ENCODE assay signal across 28 mouse cellular contexts in the genomic region with DNA sequence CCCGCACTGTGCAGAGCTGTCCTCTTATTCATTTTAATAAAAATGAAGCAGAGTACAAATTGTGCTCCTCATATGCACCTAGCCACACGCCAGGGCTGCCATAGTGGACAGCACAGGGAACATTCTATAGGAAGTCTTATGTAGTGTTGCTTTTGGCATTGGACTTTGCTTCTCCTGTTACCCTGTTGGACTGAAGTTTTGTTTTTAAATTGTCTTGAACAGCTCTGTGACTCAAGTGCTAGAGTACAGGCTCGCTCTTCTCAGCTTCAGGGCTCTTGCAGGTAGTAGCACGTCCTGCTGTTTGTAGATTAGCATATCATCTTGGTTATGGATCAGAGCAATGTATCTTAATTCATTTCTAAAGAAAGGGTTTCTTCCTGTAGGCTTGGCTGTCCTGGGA. TPM values are rescaled to one million over a fixed set of nuclear protein-coding genes. Genes with fewer than 3 reads are reported as not detected.
DNase-seq lines count a peak whose midpoint lies in the region; ATAC-seq and TF ChIP-seq lines count a peak whose summit lies in the region.
"Had no signal": no experiment of that assay in that cellular context is flagged by ENCODE, and none has a peak within 500 bp of the region (broad histone marks: within the 10 kb centered on the region; RNA-seq: fewer than 3 reads in every experiment).

No protein-coding gene starts in this region.

- H3K9ac ChIP-seq in lung, postnatal 0 days (replicated peaks; ENCODE audit: low read depth): no peak overlapping the region
- H3K9ac ChIP-seq: embryonic facial prominence, embryonic 12.5 days; embryonic facial prominence, embryonic 15.5 days; forebrain, embryonic 12.5 days had no signal

- H3K9me3 ChIP-seq in lung, postnatal 0 days (ENCODE audit: low read length): no peaks in the 10 kb centered on the region
- H3K9me3 ChIP-seq: embryonic facial prominence, embryonic 12.5 days; embryonic facial prominence, embryonic 15.5 days; forebrain, embryonic 12.5 days had no signal

- no peak overlapping the region for H3K4me3 ChIP-seq in lung, postnatal 0 days (ENCODE audit: low read depth, low read length)
- H3K4me3 ChIP-seq: embryonic facial prominence, embryonic 12.5 days; embryonic facial prominence, embryonic 15.5 days; erythroblast, embryonic 14.5 days; forebrain, embryonic 12.5 days had no signal

- H3K4me2 ChIP-seq in lung, postnatal 0 days (replicated peaks; ENCODE audit: low read depth, low read length): no peak overlapping the region
- H3K4me2 ChIP-seq: embryonic facial prominence, embryonic 12.5 days; embryonic facial prominence, embryonic 15.5 days; forebrain, embryonic 12.5 days had no signal

- no peaks in the 10 kb centered on the region for H3K4me1 ChIP-seq in lung, postnatal 0 days (ENCODE audit: insufficient read depth, low read depth, low read length)

- TF ChIP-seq EP300 in lung, postnatal 0 days (IDR thresholded peaks at IDR 0.05): no peak

- 0 out of 2 replicates have a peak, but pooled peaks cover 4% of the 10 kb centered on the region for H3K36me3 ChIP-seq in lung, postnatal 0 days (ENCODE audit: insufficient read depth, low read length)
- H3K36me3 ChIP-seq: embryonic facial prominence, embryonic 12.5 days; embryonic facial prominence, embryonic 15.5 days; forebrain, embryonic 12.5 days had no signal

- no peak for TF ChIP-seq CTCF in lung, postnatal 0 days (IDR thresholded peaks at IDR 0.05)

- no peak overlapping the region for H3K27ac ChIP-seq in lung, postnatal 0 days (ENCODE audit: low read length)
- H3K27ac ChIP-seq: embryonic facial prominence, embryonic 12.5 days; embryonic facial prominence, embryonic 15.5 days; forebrain, embryonic 12.5 days had no signal

- DNase-seq in lung, postnatal 0 days (ENCODE audit: low spot score): peak; percentile 13
- DNase-seq in lung, adult 18-20 months: no peak
- peak; percentile 70 for DNase-seq in fat pad, adult 2 months (ENCODE audit: extremely low read depth, low read depth, low spot score)
- peak; percentile 68 for DNase-seq in gonadal fat pad, adult 2 months (ENCODE audit: low read depth)
- no peak for DNase-seq in heart, postnatal 4 days
- DNase-seq: adrenal gland, adult 2 months; adrenal gland, postnatal 10 days; adrenal gland, postnatal 25 days; cerebellum, adult 11 months; cerebellum, adult 18-20 months; cerebellum, adult 8-10 months; cerebellum, adult 9-11 months; cerebellum, postnatal 14 days; cerebellum, postnatal 36 days; embryo, embryonic 11 days had no signal

- WGBS in lung, postnatal 0 days: 78% methylated on average over 4 of the region's 4 CpGs

- no peak for ATAC-seq in lung, postnatal 0 days
- ATAC-seq: forebrain, embryonic 14.5 days; forebrain, embryonic 16.5 days had no signal

- no peaks in the 10 kb centered on the region for H3K27me3 ChIP-seq in lung, postnatal 0 days (replicated peaks; ENCODE audit: insufficient read depth, low read length)
- H3K27me3 ChIP-seq: embryonic facial prominence, embryonic 12.5 days; embryonic facial prominence, embryonic 15.5 days had no signal

RNA-seq across cellular contexts. Expression of gene Oma1, which starts 2.2 kb away (rescaled TPM):
- polyA plus RNA-seq in lung, postnatal 0 days (2015; fragmentation: Nextera tagmentation; extraction: Ambion mirVana): 20.3 and 20.7 TPM in 2 replicates
- 9.2 and 12.2 TPM in 2 replicates for polyA plus RNA-seq in gonadal fat pad, adult 2 months (2012; rRNA removed)
- 10 to 100 TPM; 13.6 to 17.6 TPM for total RNA-seq in heart, postnatal 4 days (2021)

RNA-seq across cellular contexts. Expression of gene 4921539E11Rik, which starts 25.2 kb away (rescaled TPM):
- not detected in 2 replicates for polyA plus RNA-seq in lung, postnatal 0 days (2015; fragmentation: Nextera tagmentation; extraction: Ambion mirVana)
- 0.09 TPM in 1 of 2 replicates, not detected in the other for polyA plus RNA-seq in gonadal fat pad, adult 2 months (2012; rRNA removed)
- total RNA-seq in heart, postnatal 4 days (2021): not detected
- total RNA-seq: adrenal gland, adult 2 months; adrenal gland, postnatal 10 days; adrenal gland, postnatal 25 days; adrenal gland, postnatal 4 days; common myeloid progenitor, adult 5-6 weeks; ES-E14; MEL had no signal
- polyA plus RNA-seq: adrenal gland, adult 2 months; brain, embryonic 14.5 days; C2C12; embryonic facial prominence, embryonic 12.5 days; embryonic facial prominence, embryonic 15.5 days; erythroblast, embryonic 14.5 days; forebrain, embryonic 14.5 days; forebrain, embryonic 16.5 days; frontal cortex, adult 2 months had no signal

Comparison
In these comparisons a context has a peak if more than half of its experiments do, and no peak if none do; other contexts are left out.
1. DNase-seq: peak in lung, postnatal 0 days (single experiment), fat pad, adult 2 months (single experiment) and gonadal fat pad, adult 2 months (single experiment); none in lung, adult 18-20 months (0 of 2) and heart, postnatal 4 days (single experiment).